ENCODE assay signal across 11 mouse cellular contexts in genomic region chr9:39611953-39612352, GRCm38 (mm10). TPM values are rescaled to one million over a fixed set of nuclear protein-coding genes. Genes with fewer than 3 reads are reported as not detected.
DNase-seq lines count a peak whose midpoint lies in the region; ATAC-seq and TF ChIP-seq lines count a peak whose summit lies in the region.
"Had no signal": no experiment of that assay in that cellular context is flagged by ENCODE, and none has a peak within 500 bp of the region (broad histone marks: within the 10 kb centered on the region; RNA-seq: fewer than 3 reads in every experiment).

No protein-coding gene starts in this region.

- no peaks in the 10 kb centered on the region for H3K27me3 ChIP-seq in lung, embryonic 14.5 days (ENCODE audit: insufficient read depth, low read length)

- WGBS in lung, embryonic 14.5 days: 62% methylated on average over 1 of the region's 1 CpGs

- no peaks in the 10 kb centered on the region for H3K4me1 ChIP-seq in lung, embryonic 14.5 days (ENCODE audit: insufficient read depth)

- peak; percentile 12 for DNase-seq in gastrocnemius, postnatal 14 days
- no peak for DNase-seq in gastrocnemius, adult 8-10 months (ENCODE audit: low spot score in 2 of 2)
- peak; percentile 63 for DNase-seq in lung, embryonic 14.5 days
- DNase-seq in lung, postnatal 4 days: no peak
- peak; percentile 55 for DNase-seq in embryo, embryonic 10 days (ENCODE audit: low spot score)
- peak; percentile 52 for DNase-seq in retina, embryonic 14.5 days (ENCODE audit: low spot score)
- no peak for DNase-seq in urinary bladder, postnatal 10 days (ENCODE audit: low spot score)
- DNase-seq: cerebellum, adult 11-12 months had no signal

- no peak overlapping the region for H3K4me3 ChIP-seq in lung, embryonic 14.5 days (ENCODE audit: low read depth, low read length)

- no peak overlapping the region for H3K27ac ChIP-seq in lung, embryonic 14.5 days (ENCODE audit: low read depth)

- no peak overlapping the region for H3K4me2 ChIP-seq in lung, embryonic 14.5 days

- H3K9me3 ChIP-seq in lung, embryonic 14.5 days (ENCODE audit: low read depth, low read length): no peaks in the 10 kb centered on the region
- H3K9me3 ChIP-seq: G1E had no signal

- peak; percentile 61 for TF ChIP-seq CTCF in lung, embryonic 14.5 days (IDR thresholded peaks at IDR 0.05; ENCODE audit: low read depth)

- intact Hi-C loops in gastrocnemius, postnatal 14 days (cut with DNase I; ENCODE audit: low total_unique reads): no loop called here

- no peak for ATAC-seq in lung, embryonic 14.5 days (ENCODE audit: insufficient read depth)
- ATAC-seq in megakaryocyte-erythroid progenitor cell, adult 5-6 weeks (replicated peaks; ENCODE audit: low FRiP score, low TSS enrichment, poor library complexity, severe bottlenecking): no peak

- H3K36me3 ChIP-seq in lung, embryonic 14.5 days (ENCODE audit: insufficient read depth): no peaks in the 10 kb centered on the region
- H3K36me3 ChIP-seq: G1E had no signal

- no peak overlapping the region for H3K9ac ChIP-seq in lung, embryonic 14.5 days

RNA-seq across cellular contexts. Expression of gene Olfr148, which starts 1.5 kb away (rescaled TPM):
- total RNA-seq in gastrocnemius, postnatal 14 days (2021): not detected
- not detected for total RNA-seq in gastrocnemius, adult 8-10 months (2022)
- polyA plus RNA-seq in lung, embryonic 14.5 days (2014; fragmentation: Nextera tagmentation; extraction: Ambion mirVana): not detected in 2 replicates
- not detected in 2 replicates for total RNA-seq in megakaryocyte-erythroid progenitor cell, adult 5-6 weeks (2014; fragmentation: Nextera tagmentation)
- total RNA-seq in megakaryocyte-erythroid progenitor cell, adult 5-6 weeks (2017): not detected in 2 replicates
- total RNA-seq: G1E; heart, adult 18-20 months had no signal
- polyA plus RNA-seq: G1E had no signal

RNA-seq across cellular contexts. Expression of gene AW551984, which starts 7.8 kb away (rescaled TPM):
- 10 to 100 TPM; 51.9 to 71.0 TPM for total RNA-seq in gastrocnemius, postnatal 14 days (2021)
- total RNA-seq in gastrocnemius, adult 8-10 months (2022): under 1 TPM; 0.16 to 0.54 (median 0.34) TPM
- polyA plus RNA-seq in lung, embryonic 14.5 days (2014; fragmentation: Nextera tagmentation; extraction: Ambion mirVana): 10.4 and 11.7 TPM in 2 replicates
- not detected in 2 replicates for total RNA-seq in megakaryocyte-erythroid progenitor cell, adult 5-6 weeks (2014; fragmentation: Nextera tagmentation)
- total RNA-seq in megakaryocyte-erythroid progenitor cell, adult 5-6 weeks (2017): not detected in 2 replicates
- polyA plus RNA-seq: G1E had no signal

RNA-seq across cellular contexts. Expression of gene Olfr960, which starts 9.2 kb away (rescaled TPM):
- total RNA-seq in gastrocnemius, postnatal 14 days (2021): not detected
- total RNA-seq in gastrocnemius, adult 8-10 months (2022): not detected
- not detected in 2 replicates for polyA plus RNA-seq in lung, embryonic 14.5 days (2014; fragmentation: Nextera tagmentation; extraction: Ambion mirVana)
- not detected in 2 replicates for total RNA-seq in megakaryocyte-erythroid progenitor cell, adult 5-6 weeks (2014; fragmentation: Nextera tagmentation)
- total RNA-seq in megakaryocyte-erythroid progenitor cell, adult 5-6 weeks (2017): not detected in 2 replicates
- total RNA-seq: heart, adult 18-20 months had no signal
- polyA plus RNA-seq: G1E had no signal

RNA-seq across cellular contexts. Expression of gene Olfr961, which starts 32.9 kb away (rescaled TPM):
- not detected for total RNA-seq in gastrocnemius, postnatal 14 days (2021)
- not detected for total RNA-seq in gastrocnemius, adult 8-10 months (2022)
- not detected in 2 replicates for polyA plus RNA-seq in lung, embryonic 14.5 days (2014; fragmentation: Nextera tagmentation; extraction: Ambion mirVana)
- not detected in 2 replicates for total RNA-seq in megakaryocyte-erythroid progenitor cell, adult 5-6 weeks (2014; fragmentation: Nextera tagmentation)
- not detected in 2 replicates for total RNA-seq in megakaryocyte-erythroid progenitor cell, adult 5-6 weeks (2017)
- total RNA-seq: heart, adult 18-20 months had no signal
- polyA plus RNA-seq: G1E had no signal

RNA-seq across cellular contexts. Expression of gene Olfr959, which starts 36.6 kb away (rescaled TPM):
- total RNA-seq in gastrocnemius, postnatal 14 days (2021): not detected
- not detected for total RNA-seq in gastrocnemius, adult 8-10 months (2022)
- polyA plus RNA-seq in lung, embryonic 14.5 days (2014; fragmentation: Nextera tagmentation; extraction: Ambion mirVana): not detected in 2 replicates
- total RNA-seq in megakaryocyte-erythroid progenitor cell, adult 5-6 weeks (2014; fragmentation: Nextera tagmentation): not detected in 2 replicates
- total RNA-seq in megakaryocyte-erythroid progenitor cell, adult 5-6 weeks (2017): not detected in 2 replicates
- total RNA-seq: heart, adult 18-20 months had no signal
- polyA plus RNA-seq: G1E had no signal

Comparison
In these comparisons a context has a peak if more than half of its experiments do, and no peak if none do; other contexts are left out.
1. DNase-seq: peak in gastrocnemius, postnatal 14 days (single experiment), lung, embryonic 14.5 days (single experiment), embryo, embryonic 10 days (single experiment) and retina, embryonic 14.5 days (single experiment); none in gastrocnemius, adult 8-10 months (0 of 2), lung, postnatal 4 days (0 of 2) and urinary bladder, postnatal 10 days (single experiment).
2. RNA of gene AW551984, which starts 7.8 kb away (total RNA-seq): 51.9 to 71.0 TPM in gastrocnemius, postnatal 14 days; 0.16 to 0.54 TPM in gastrocnemius, adult 8-10 months and not detected in megakaryocyte-erythroid progenitor cell, adult 5-6 weeks; every median in the first group is over 10 times any median in the second.